Mouse (Mus musculus) midbrain, postnatal 0 days (tissue): ENCODE data around the gene Dstyk. TPM values are rescaled to one million over a fixed set of nuclear protein-coding genes. Genes with fewer than 3 reads are reported as not detected.

Experiments used
- ATAC-seq: fragments of 200-750 bp; cut with Nextera tagmentation; 2 replicates; pipeline ENCODE4 v1.8.0; 2017; ENCODE audit warnings: moderate number of reproducible peaks, mild to moderate bottlenecking, moderate TSS enrichment, moderate library complexity; ENCODE audit not compliant: low FRiP score
- DNase-seq: peaks from one replicate; pipeline ENCODE4 v3.0.0-alpha.2; 2015; ENCODE audit warnings: low spot score
- H3K27ac ChIP-seq: fragments of 300-500 bp; sonication (generic); 2 replicates; pipeline ENCODE4 v1.5.1; 2014; ENCODE audit warnings: low read depth, mild to moderate bottlenecking, low read length, mixed read lengths
- H3K27me3 ChIP-seq: fragments of 300-500 bp; sonication (generic); 2 replicates; pipeline ENCODE4 v1.6.1; 2014; ENCODE audit warnings: low read length, control low read depth, mixed read lengths; ENCODE audit not compliant: insufficient read depth
- H3K36me3 ChIP-seq: fragments of 300-500 bp; sonication (generic); 2 replicates; pipeline ENCODE4 v1.6.1; 2014; ENCODE audit warnings: low read length, control low read depth, mixed read lengths; ENCODE audit not compliant: insufficient read depth
- H3K4me1 ChIP-seq: fragments of 300-500 bp; sonication (generic); 2 replicates; pipeline ENCODE4 v1.6.1; 2014; ENCODE audit warnings: mild to moderate bottlenecking, control low read depth, antibody characterized with exemption, low read length, mixed read lengths; ENCODE audit not compliant: insufficient read depth
- H3K4me2 ChIP-seq: fragments of 300-500 bp; sonication (generic); 2 replicates; pipeline ENCODE4 v1.6.1; 2014; ENCODE audit warnings: low read depth, mild to moderate bottlenecking, low read length, mixed read lengths; ENCODE audit not compliant: poor library complexity, severe bottlenecking
- H3K4me3 ChIP-seq: fragments of 300-500 bp; sonication (generic); 2 replicates; pipeline ENCODE4 v1.5.1; 2014; ENCODE audit warnings: low read depth, mild to moderate bottlenecking, low read length, moderate library complexity
- H3K9ac ChIP-seq: fragments of 300-500 bp; sonication (generic); replicated peaks from 2 replicates; pipeline ENCODE4 v1.6.1; 2014; ENCODE audit warnings: mild to moderate bottlenecking, low read length, moderate library complexity, mixed read lengths; ENCODE audit not compliant: poor library complexity, severe bottlenecking
- H3K9me3 ChIP-seq: fragments of 300-500 bp; sonication (generic); 2 replicates; pipeline ENCODE4 v1.6.1; 2016; ENCODE audit warnings: low read length, control low read depth
- CTCF ChIP-seq: IDR thresholded peaks from 2 replicates; pipeline ENCODE4 v1.5.1; 2016; ENCODE audit warnings: antibody characterized with exemption, mild to moderate bottlenecking
- WGBS: fragments of 180-500 bp; shearing (Covaris S2); extraction: QIAGEN DNeasy Blood & Tissue Kit; methylation state at CpG from one replicate; pipeline ENCODE4 v1.1.7; 2014; 5-methylcytosine and 5-hydroxymethylcytosine counted together
- polyA plus RNA-seq: library from polyadenylated mRNA; unstranded; fragments of >200 nt; fragmentation: Nextera tagmentation; extraction: Ambion mirVana; gene quantifications from 2 replicates; pipeline ENCODE4 v1.2.1, GENCODE M21; 2015
- total RNA-seq: library from RNA; depleted of rRNA; stranded (reverse); fragments of >200 nt; gene quantifications from 2 replicates; pipeline ENCODE4 v1.2.3, GENCODE M21; 2014

The Dstyk gene
- total and polyA plus RNA-seq, 2 experiments from 2014 or later: 5.6 to 21.2 TPM

DNA sequence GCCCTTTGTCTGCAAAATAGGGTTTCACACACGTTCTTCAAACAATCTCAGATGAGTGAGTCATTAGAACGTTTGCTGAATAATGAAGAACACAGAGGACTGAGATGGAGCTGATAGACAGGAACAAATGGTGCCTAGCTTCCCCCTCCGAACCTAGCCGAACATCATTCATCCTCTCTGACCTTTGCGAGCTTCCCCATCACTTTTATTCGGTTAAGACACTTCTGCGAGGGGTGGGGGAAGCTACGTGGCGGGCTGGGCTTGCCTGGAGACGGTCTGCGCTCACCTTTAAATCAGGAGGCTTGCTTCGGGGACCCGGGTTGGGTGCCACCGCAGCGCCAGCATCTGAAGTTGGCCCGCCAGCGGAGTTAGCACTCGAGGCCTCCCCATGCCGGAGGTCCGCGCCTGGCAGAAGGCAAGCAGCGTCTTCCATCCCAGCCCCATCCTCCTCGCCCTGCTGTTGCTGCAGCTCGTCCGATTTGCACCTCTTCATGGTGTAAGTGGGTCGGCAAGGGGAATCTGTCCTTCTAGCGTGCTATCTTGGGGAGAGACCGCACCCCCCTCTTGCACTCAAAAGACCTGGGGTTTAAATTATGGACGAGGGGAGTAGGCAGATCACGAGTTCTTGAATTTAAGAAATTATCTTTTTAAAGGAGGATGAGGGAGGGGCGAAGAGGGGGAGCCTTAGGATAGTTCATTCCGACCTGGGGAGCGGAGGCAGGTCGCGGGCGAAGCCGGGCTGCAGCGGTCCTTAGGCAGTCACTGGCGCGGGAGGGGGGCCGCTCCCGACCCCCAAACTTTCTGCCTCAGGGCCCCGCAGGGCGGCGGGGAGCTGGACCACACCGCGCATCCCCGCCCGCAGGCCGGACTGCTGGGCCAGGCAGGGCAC lies 26.4 kb upstream of the Dstyk start, which contains the start of gene Tmcc2:
Gene Tmcc2, minus strand, starts transcription at position 591 of the 889 bp plus-strand sequence.
- peak; percentile 40 for DNase-seq
- WGBS: under 1% methylated on average over 42 of the region's 50 CpGs
- Histone ChIP-seq H3K4me3 (peak within 1 kb of the TSS; percentile 79), H3K4me1 (peaks cover 19% of the 10 kb centered on the region), H3K27me3 (no peaks in the 10 kb centered on the region), H3K27ac (peak within 1 kb of the TSS; percentile 84), H3K9ac (peak within 1 kb of the TSS; percentile 90), H3K4me2 (peak within 1 kb of the TSS; percentile 87), H3K9me3 (no peaks in the 10 kb centered on the region), H3K36me3 (no peaks in the 10 kb centered on the region)
- ATAC-seq: peak; percentile 55; the same call in 1 of the 2 replicates
- TF ChIP-seq CTCF: no peak

DNA sequence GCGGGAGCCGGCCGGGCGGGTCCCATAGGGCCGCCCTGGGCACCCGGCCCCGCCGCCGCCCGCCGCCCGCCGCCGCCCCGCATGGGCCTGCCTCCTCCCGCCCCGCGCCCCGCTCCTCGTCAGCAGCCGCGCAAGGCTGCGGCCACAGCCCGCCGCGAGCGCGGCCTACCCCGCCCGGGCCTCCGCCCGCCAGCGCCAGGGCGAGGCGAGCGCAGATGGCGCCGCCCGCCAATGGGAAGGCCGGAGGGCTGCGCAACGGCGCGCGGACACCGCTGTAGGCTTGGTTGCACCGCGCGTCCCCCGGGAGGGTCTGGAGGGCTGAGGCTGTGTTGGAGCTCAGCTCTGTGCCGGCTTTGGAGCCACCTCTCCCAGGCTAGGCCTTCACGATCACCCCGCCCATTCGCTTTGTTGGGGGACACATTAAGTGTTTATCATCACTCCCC lies 25.8 kb upstream of the Dstyk start:
- Histone ChIP-seq H3K4me3 (peak overlapping the region; percentile 79), H3K9me3 (no peaks in the 10 kb centered on the region), H3K9ac (peak overlapping the region; percentile 90), H3K27me3 (no peaks in the 10 kb centered on the region), H3K4me2 (peak overlapping the region; percentile 87), H3K27ac (peak overlapping the region; percentile 84), H3K4me1 (peaks cover 19% of the 10 kb centered on the region), H3K36me3 (no peaks in the 10 kb centered on the region)
- WGBS: 1% methylated on average over 39 of the region's 54 CpGs
- TF ChIP-seq CTCF: no peak
- peak; percentile 89 for ATAC-seq
- DNase-seq: peak; percentile 91

DNA sequence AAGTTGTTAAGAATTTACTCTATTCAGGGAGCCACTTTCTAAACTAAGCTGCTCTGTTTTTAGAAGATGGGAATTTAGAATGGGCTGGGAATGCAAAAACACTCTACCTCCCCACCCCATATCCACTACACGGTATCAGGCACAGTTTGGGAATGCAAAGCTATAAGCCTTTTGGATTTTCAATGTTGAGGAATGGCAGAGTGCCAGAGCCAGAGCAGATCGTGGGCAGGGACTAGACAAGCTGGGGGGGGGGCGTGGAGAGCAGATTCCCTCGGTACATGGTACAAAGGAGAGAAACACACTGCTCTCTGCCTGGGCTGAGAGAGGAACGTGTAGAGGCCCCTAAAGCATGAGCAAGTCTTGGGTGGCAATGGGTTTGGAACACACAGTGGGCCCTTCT lies 24.5 kb upstream of the Dstyk start:
- WGBS: 56% methylated on average over 5 of the region's 5 CpGs
- Histone ChIP-seq H3K4me1 (peaks cover 14% of the 10 kb centered on the region; the same call in 1 of the 2 replicates), H3K4me3 (no peak overlapping the region), H3K9ac (0 out of 2 replicates have a peak overlapping the region, but pooled peaks have one; percentile 19), H3K27me3 (no peaks in the 10 kb centered on the region), H3K27ac (no peak overlapping the region), H3K36me3 (no peaks in the 10 kb centered on the region), H3K4me2 (no peak overlapping the region), H3K9me3 (no peaks in the 10 kb centered on the region)
- TF ChIP-seq CTCF: no peak
- ATAC-seq (no peak), DNase-seq (no peak)

- H3K9ac ChIP-seq: no peak overlapping the region
- TF ChIP-seq CTCF: no peak
- ATAC-seq (no peak), DNase-seq (no peak)
- no peak overlapping the region for H3K27ac ChIP-seq
- no peaks in the 10 kb centered on the region for H3K27me3 ChIP-seq
- no peak overlapping the region for H3K4me3 ChIP-seq
- H3K4me2 ChIP-seq: no peak overlapping the region
- H3K36me3 ChIP-seq: no peaks in the 10 kb centered on the region
- WGBS: 46% methylated on average over 2 of the region's 2 CpGs
- no peaks in the 10 kb centered on the region for H3K4me1 ChIP-seq
- H3K9me3 ChIP-seq: no peaks in the 10 kb centered on the region
Measured at GRCm38 (mm10) chr1:132396705-132397104, 20.6 kb upstream of the Dstyk start.

- 79% methylated on average over 1 of the region's 1 CpGs for WGBS
- no peaks in the 10 kb centered on the region for H3K36me3 ChIP-seq
- no peak overlapping the region for H3K4me3 ChIP-seq
- no peak for DNase-seq
- no peak for TF ChIP-seq CTCF
- H3K27ac ChIP-seq: no peak overlapping the region
- no peak overlapping the region for H3K9ac ChIP-seq
- no peaks in the 10 kb centered on the region for H3K27me3 ChIP-seq
- no peak for ATAC-seq
- no peak overlapping the region for H3K4me2 ChIP-seq
- H3K4me1 ChIP-seq: no peaks in the 10 kb centered on the region
- H3K9me3 ChIP-seq: no peaks in the 10 kb centered on the region
Measured at GRCm38 (mm10) chr1:132400538-132400937, 16.8 kb upstream of the Dstyk start.

GRCm38 (mm10) chr1:132401843-132402242 lies 15.5 kb upstream of the Dstyk start:
- 94% methylated on average over 1 of the region's 1 CpGs for WGBS
- no peak overlapping the region for H3K4me2 ChIP-seq
- no peak overlapping the region for H3K27ac ChIP-seq
- no peak overlapping the region for H3K9ac ChIP-seq
- ATAC-seq (no peak), DNase-seq (no peak)
- no peaks in the 10 kb centered on the region for H3K9me3 ChIP-seq
- H3K4me1 ChIP-seq: no peaks in the 10 kb centered on the region
- H3K4me3 ChIP-seq: no peak overlapping the region
- H3K36me3 ChIP-seq: no peaks in the 10 kb centered on the region
- no peak for TF ChIP-seq CTCF
- no peaks in the 10 kb centered on the region for H3K27me3 ChIP-seq
